Mouse (Mus musculus): ENCODE results near the gene Scrg1.
"Not testable (repeated sequence)": the region's sequence is repeated elsewhere in the genome, so short reads cannot be mapped to it uniquely, and the experiment has no call there.

DNA sequence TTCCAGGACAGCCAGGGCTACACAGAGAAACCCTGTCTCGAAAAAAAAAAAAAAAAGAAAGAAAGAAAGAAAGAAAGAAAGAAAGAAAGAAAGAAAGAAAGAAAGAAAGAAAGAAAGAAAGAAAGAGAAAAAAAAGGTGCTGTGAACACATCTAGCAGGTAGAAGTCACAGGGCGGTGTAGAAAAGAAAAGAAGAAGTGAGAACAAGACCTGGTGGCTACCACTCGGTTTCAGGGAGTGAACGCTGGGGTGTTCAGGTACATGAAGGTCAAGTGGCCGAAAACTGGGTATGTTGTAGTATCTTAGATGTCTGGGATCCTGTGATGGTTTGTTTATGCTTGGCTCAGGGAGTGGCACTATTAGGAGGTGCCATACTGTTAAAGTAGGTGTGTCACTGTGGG is 9.8 kb upstream of the Scrg1 start:
- TF ChIP-seq EP300 (IDR thresholded peaks at IDR 0.05; ENCODE audit: low read depth in 1 of 2, low read length in 2 of 2); POLR2AphosphoS2 (IDR thresholded peaks at IDR 0.05; ENCODE audit: low read length); GATA1 (IDR thresholded peaks at IDR 0.05; ENCODE audit: low read depth, low read length); CTCF (IDR thresholded peaks at IDR 0.05 in 2 of 3, conservative IDR thresholded peaks at IDR 0.05 in 1 of 3; ENCODE audit: control insufficient read depth in 1 of 3, insufficient read depth in 1 of 3, low read depth in 2 of 3, low read length in 3 of 3, poor library complexity in 1 of 3, severe bottlenecking in 1 of 3); MEF2A (IDR thresholded peaks at IDR 0.05; ENCODE audit: extremely low read depth, insufficient replicate concordance, low read depth, low read length, poor library complexity, severe bottlenecking); ETS1 (IDR thresholded peaks at IDR 0.05; ENCODE audit: low read depth, low read length); HCFC1 (IDR thresholded peaks at IDR 0.05; ENCODE audit: low read depth, low read length); MAFK (IDR thresholded peaks at IDR 0.05; ENCODE audit: borderline replicate concordance, low read depth, low read length); POLR2A (IDR thresholded peaks at IDR 0.05; ENCODE audit: control insufficient read depth in 1 of 2, insufficient read depth in 1 of 2, low read depth in 1 of 2, low read length in 2 of 2, poor library complexity in 1 of 2); GABPA (IDR thresholded peaks at IDR 0.05; ENCODE audit: low read depth, low read length); RAD21 (IDR thresholded peaks at IDR 0.05; ENCODE audit: low read depth, low read length): not testable (repeated sequence)
